ENCODE assay signal across 8 mouse cellular contexts in genomic region chr4:134930190-134930589, GRCm38 (mm10). TPM values are rescaled to one million over a fixed set of nuclear protein-coding genes. Genes with fewer than 3 reads are reported as not detected.
DNase-seq lines count a peak whose midpoint lies in the region; ATAC-seq and TF ChIP-seq lines count a peak whose summit lies in the region.

No protein-coding gene starts in this region.

- peak overlapping the region; percentile 88 for H3K4me2 ChIP-seq in lung, embryonic 14.5 days
- peak overlapping the region; percentile 77 for H3K4me2 ChIP-seq in intestine, postnatal 0 days (replicated peaks; ENCODE audit: low read depth)
- peak overlapping the region; percentile 78 for H3K4me2 ChIP-seq in neural tube, embryonic 15.5 days

- peak; percentile 21; the same call in 1 of the 2 replicates for ATAC-seq in lung, embryonic 14.5 days (ENCODE audit: insufficient read depth)
- ATAC-seq in erythroblast, adult 5-6 weeks (replicated peaks; ENCODE audit: low FRiP score, poor library complexity, severe bottlenecking), result peak; percentile 19; the same call in 1 of the 2 replicates
- no peak; the same call in 1 of the 2 replicates for ATAC-seq in intestine, postnatal 0 days
- ATAC-seq in neural tube, embryonic 15.5 days (ENCODE audit: low FRiP score), result 0 out of 2 replicates have a peak, but pooled peaks have one; percentile 36
- no peak for ATAC-seq in activated CD4-positive, CD25-positive, alpha-beta regulatory T cell, adult 4 months

- peaks cover 8% of the 10 kb centered on the region for H3K4me1 ChIP-seq in lung, embryonic 14.5 days (ENCODE audit: insufficient read depth)
- H3K4me1 ChIP-seq in intestine, postnatal 0 days (replicated peaks; ENCODE audit: control insufficient read depth, insufficient read depth, low read length), result peaks cover 5% of the 10 kb centered on the region; the same call in 1 of the 2 replicates
- peaks cover 36% of the 10 kb centered on the region for H3K4me1 ChIP-seq in neural tube, embryonic 15.5 days

- H3K36me3 ChIP-seq in lung, embryonic 14.5 days (ENCODE audit: insufficient read depth), result peaks cover 63% of the 10 kb centered on the region
- peaks cover 45% of the 10 kb centered on the region for H3K36me3 ChIP-seq in intestine, postnatal 0 days (ENCODE audit: control insufficient read depth, insufficient read depth)
- peaks cover 60% of the 10 kb centered on the region for H3K36me3 ChIP-seq in neural tube, embryonic 15.5 days

- intact Hi-C loops in gastrocnemius, postnatal 14 days (cut with DNase I; ENCODE audit: low total_unique reads), result no loop called here

- H3K27ac ChIP-seq in lung, embryonic 14.5 days (ENCODE audit: low read depth), result no peak overlapping the region
- peak overlapping the region; percentile 92; the same call in 1 of the 2 replicates for H3K27ac ChIP-seq in intestine, postnatal 0 days (ENCODE audit: low read depth, low read length)
- H3K27ac ChIP-seq in neural tube, embryonic 15.5 days (replicated peaks), result peak overlapping the region; percentile 77

- no peaks in the 10 kb centered on the region for H3K27me3 ChIP-seq in lung, embryonic 14.5 days (ENCODE audit: insufficient read depth, low read length)
- H3K27me3 ChIP-seq in intestine, postnatal 0 days (replicated peaks; ENCODE audit: control insufficient read depth, insufficient read depth, low read length), result no peaks in the 10 kb centered on the region
- no peaks in the 10 kb centered on the region for H3K27me3 ChIP-seq in neural tube, embryonic 15.5 days (replicated peaks)

- H3K9me3 ChIP-seq in lung, embryonic 14.5 days (ENCODE audit: low read depth, low read length), result no peaks in the 10 kb centered on the region
- no peaks in the 10 kb centered on the region for H3K9me3 ChIP-seq in intestine, postnatal 0 days (ENCODE audit: control insufficient read depth)
- no peaks in the 10 kb centered on the region for H3K9me3 ChIP-seq in neural tube, embryonic 15.5 days (replicated peaks)

- H3K9ac ChIP-seq in lung, embryonic 14.5 days, result no peak overlapping the region
- peak overlapping the region; percentile 11 for H3K9ac ChIP-seq in intestine, postnatal 0 days (ENCODE audit: low read depth, low read length)
- H3K9ac ChIP-seq in neural tube, embryonic 15.5 days (replicated peaks), result peak overlapping the region; percentile 56

- H3K4me3 ChIP-seq in lung, embryonic 14.5 days (ENCODE audit: low read depth, low read length), result peak overlapping the region; percentile 97
- H3K4me3 ChIP-seq in intestine, postnatal 0 days (ENCODE audit: low read depth, low read length), result peak overlapping the region; percentile 85
- peak overlapping the region; percentile 92 for H3K4me3 ChIP-seq in neural tube, embryonic 15.5 days (replicated peaks)

- no peak for DNase-seq in lung, embryonic 14.5 days
- DNase-seq in lung, postnatal 4 days, result no peak
- no peak for DNase-seq in frontal cortex, postnatal 25 days (ENCODE audit: low spot score in 2 of 2)
- DNase-seq in gastrocnemius, postnatal 14 days, result no peak

- TF ChIP-seq CTCF in lung, embryonic 14.5 days (IDR thresholded peaks at IDR 0.05; ENCODE audit: low read depth), result no peak
- no peak for TF ChIP-seq CTCF in intestine, postnatal 0 days (IDR thresholded peaks at IDR 0.05; ENCODE audit: low read depth)

- WGBS in lung, embryonic 14.5 days, result 27% methylated on average over 9 of the region's 9 CpGs
- 22% methylated on average over 9 of the region's 9 CpGs for WGBS in intestine, postnatal 0 days
- WGBS in neural tube, embryonic 15.5 days, result 30% methylated on average over 9 of the region's 9 CpGs

RNA-seq across cellular contexts. Expression of gene Syf2, which starts 0.5 kb away (rescaled TPM):
- 59.6 and 63.2 TPM in 2 replicates for polyA plus RNA-seq in lung, embryonic 14.5 days (2014; fragmentation: Nextera tagmentation; extraction: Ambion mirVana)
- 103 and 110 TPM in 2 replicates for total RNA-seq in erythroblast, adult 5-6 weeks (2015; ENCODE audit: low replicate concordance)
- total RNA-seq in erythroblast, adult 5-6 weeks (2017; ENCODE audit: low replicate concordance), result 291 and 294 TPM in 2 replicates
- 76.2 and 88.6 TPM in 2 replicates for polyA plus RNA-seq in intestine, postnatal 0 days (2015; fragmentation: Nextera tagmentation; extraction: Ambion mirVana)
- polyA plus RNA-seq in neural tube, embryonic 15.5 days (2015; fragmentation: Nextera tagmentation; extraction: Ambion mirVana), result 55.7 and 62.0 TPM in 2 replicates
- polyA plus RNA-seq in activated CD4-positive, CD25-positive, alpha-beta regulatory T cell, adult 4 months (2017; shearing (Covaris generic)), result 100 to 1,000 TPM; 188 to 213 TPM
- total RNA-seq in gastrocnemius, postnatal 14 days (2021), result 10 to 100 TPM; 34.1 to 39.6 TPM

RNA-seq across cellular contexts. Expression of gene Rsrp1, which starts 6.8 kb away (rescaled TPM):
- polyA plus RNA-seq in lung, embryonic 14.5 days (2014; fragmentation: Nextera tagmentation; extraction: Ambion mirVana), result 341 and 344 TPM in 2 replicates
- 2,585 and 2,588 TPM in 2 replicates for total RNA-seq in erythroblast, adult 5-6 weeks (2015; ENCODE audit: low replicate concordance)
- 1,104 and 1,368 TPM in 2 replicates for total RNA-seq in erythroblast, adult 5-6 weeks (2017; ENCODE audit: low replicate concordance)
- polyA plus RNA-seq in intestine, postnatal 0 days (2015; fragmentation: Nextera tagmentation; extraction: Ambion mirVana), result 252 and 263 TPM in 2 replicates
- 460 and 502 TPM in 2 replicates for polyA plus RNA-seq in neural tube, embryonic 15.5 days (2015; fragmentation: Nextera tagmentation; extraction: Ambion mirVana)
- polyA plus RNA-seq in activated CD4-positive, CD25-positive, alpha-beta regulatory T cell, adult 4 months (2017; shearing (Covaris generic)), result 100 to 1,000 TPM; 271 to 367 TPM
- total RNA-seq in gastrocnemius, postnatal 14 days (2021), result 100 to 1,000 TPM in 1 of 2 experiments, 10 to 100 TPM in 1; 76.9 to 163 TPM

RNA-seq across cellular contexts. Expression of gene Tmem50a, which starts 15.4 kb away (rescaled TPM):
- 151 and 155 TPM in 2 replicates for polyA plus RNA-seq in lung, embryonic 14.5 days (2014; fragmentation: Nextera tagmentation; extraction: Ambion mirVana)
- 150 and 151 TPM in 2 replicates for total RNA-seq in erythroblast, adult 5-6 weeks (2015; ENCODE audit: low replicate concordance)
- 200 and 208 TPM in 2 replicates for total RNA-seq in erythroblast, adult 5-6 weeks (2017; ENCODE audit: low replicate concordance)
- 129 and 136 TPM in 2 replicates for polyA plus RNA-seq in intestine, postnatal 0 days (2015; fragmentation: Nextera tagmentation; extraction: Ambion mirVana)
- 198 and 218 TPM in 2 replicates for polyA plus RNA-seq in neural tube, embryonic 15.5 days (2015; fragmentation: Nextera tagmentation; extraction: Ambion mirVana)
- polyA plus RNA-seq in activated CD4-positive, CD25-positive, alpha-beta regulatory T cell, adult 4 months (2017; shearing (Covaris generic)), result 100 to 1,000 TPM; 555 to 571 TPM
- 10 to 100 TPM; 41.1 to 45.9 TPM for total RNA-seq in gastrocnemius, postnatal 14 days (2021)

Comparison
In these comparisons a context has a peak if more than half of its experiments do, and no peak if none do; other contexts are left out.
1. ATAC-seq: peak in lung, embryonic 14.5 days (single experiment), erythroblast, adult 5-6 weeks (single experiment) and neural tube, embryonic 15.5 days (single experiment); none in intestine, postnatal 0 days (single experiment) and activated CD4-positive, CD25-positive, alpha-beta regulatory T cell, adult 4 months (single experiment).
2. Peak in every context shown above with its lines, with median percentiles within 50 percentile points of each other: H3K4me2 ChIP-seq and H3K4me3 ChIP-seq.